Mouse (Mus musculus) midbrain, embryonic 12.5 days (tissue): ENCODE data around the gene Zdhhc1. TPM values are rescaled to one million over a fixed set of nuclear protein-coding genes. Genes with fewer than 3 reads are reported as not detected.

Experiments
- ATAC-seq: fragments of 200-750 bp; cut with Nextera tagmentation; 2 replicates; pipeline ENCODE4 v1.8.0; 2017; ENCODE audit warnings: low read depth, moderate TSS enrichment, moderate library complexity; ENCODE audit not compliant: low FRiP score
- H3K27ac ChIP-seq: fragments of 300-500 bp; sonication (generic); replicated peaks from 2 replicates; pipeline ENCODE4 v1.5.1; 2016; ENCODE audit warnings: mild to moderate bottlenecking
- H3K27me3 ChIP-seq: fragments of 300-500 bp; sonication (generic); 2 replicates; pipeline ENCODE4 v1.6.1; 2016; ENCODE audit warnings: mild to moderate bottlenecking
- H3K36me3 ChIP-seq: fragments of 300-500 bp; sonication (generic); 2 replicates; pipeline ENCODE4 v1.6.1; 2016
- H3K4me1 ChIP-seq: fragments of 300-500 bp; sonication (generic); 2 replicates; pipeline ENCODE4 v1.6.1; 2016
- H3K4me2 ChIP-seq: fragments of 300-500 bp; sonication (generic); replicated peaks from 2 replicates; pipeline ENCODE4 v1.6.1; 2016; ENCODE audit warnings: mild to moderate bottlenecking, moderate library complexity
- H3K4me3 ChIP-seq: fragments of 300-500 bp; sonication (generic); 2 replicates; pipeline ENCODE4 v1.5.1; 2016; ENCODE audit warnings: mild to moderate bottlenecking
- H3K9ac ChIP-seq: fragments of 300-500 bp; sonication (generic); replicated peaks from 2 replicates; pipeline ENCODE4 v1.6.1; 2016; ENCODE audit warnings: mild to moderate bottlenecking, moderate library complexity
- H3K9me3 ChIP-seq: fragments of 300-500 bp; sonication (generic); 2 replicates; pipeline ENCODE4 v1.6.1; 2016; ENCODE audit warnings: mild to moderate bottlenecking
- WGBS: fragments of 180-500 bp; shearing (Covaris S2); methylation state at CpG from one replicate; pipeline ENCODE4 v1.1.7; 2016; 5-methylcytosine and 5-hydroxymethylcytosine counted together
- polyA plus RNA-seq: library from polyadenylated mRNA; unstranded; fragments of >200 nt; fragmentation: Nextera tagmentation; extraction: Ambion mirVana; gene quantifications from 2 replicates; pipeline ENCODE4 v1.2.1, GENCODE M21; 2016

Gene Zdhhc1
- polyA plus RNA-seq, 1 experiment from 2014 or later: 30.9 TPM

GRCm38 (mm10) chr8:105431743-105432515 lies 64.8 kb downstream of the Zdhhc1 start:
- Histone ChIP-seq H3K4me1 (peaks cover 20% of the 10 kb centered on the region), H3K27ac (no peak overlapping the region), H3K36me3 (no peaks in the 10 kb centered on the region), H3K9ac (no peak overlapping the region), H3K9me3 (no peaks in the 10 kb centered on the region), H3K4me3 (no peak overlapping the region), H3K27me3 (no peaks in the 10 kb centered on the region), H3K4me2 (no peak overlapping the region)
- no peak for ATAC-seq
- WGBS: 56% methylated on average over 7 of the region's 7 CpGs

GRCm38 (mm10) chr8:105426878-105427277 lies 69.8 kb downstream of the Zdhhc1 start:
- Histone ChIP-seq H3K4me1 (peaks cover 4% of the 10 kb centered on the region; the same call in 1 of the 2 replicates), H3K36me3 (no peaks in the 10 kb centered on the region), H3K9me3 (no peaks in the 10 kb centered on the region), H3K27ac (no peak overlapping the region), H3K4me2 (no peak overlapping the region), H3K9ac (no peak overlapping the region), H3K27me3 (no peaks in the 10 kb centered on the region), H3K4me3 (no peak overlapping the region)
- WGBS: 81% methylated on average over 6 of the region's 6 CpGs
- ATAC-seq: no peak

Other genes with a start within 250 kb of the Zdhhc1 start
- 7.6 and 9.8 TPM in 2 replicates for gene B3gnt9, start 241.7 kb downstream of the Zdhhc1 start, polyA plus RNA-seq
- gene Tradd, start 232.3 kb downstream of the Zdhhc1 start, polyA plus RNA-seq: 11.0 and 14.6 TPM in 2 replicates
- 0.77 and 0.87 TPM in 2 replicates for gene Fbxl8, start 232.3 kb downstream of the Zdhhc1 start, polyA plus RNA-seq
- 0.14 TPM in 1 of 2 replicates, not detected in the other for gene Hsf4, start 227.1 kb downstream of the Zdhhc1 start, polyA plus RNA-seq
- 3.3 and 3.9 TPM in 2 replicates for gene Nol3, start 220.8 kb downstream of the Zdhhc1 start, polyA plus RNA-seq
- 54.8 and 59.8 TPM in 2 replicates for gene 4931428F04Rik, start 207.0 kb downstream of the Zdhhc1 start, polyA plus RNA-seq
- gene Exoc3l, start 200.8 kb downstream of the Zdhhc1 start, polyA plus RNA-seq: 12.0 and 12.8 TPM in 2 replicates
- gene E2f4, start 199.2 kb downstream of the Zdhhc1 start, polyA plus RNA-seq: 76.6 and 76.8 TPM in 2 replicates
- gene Elmo3, start 191.3 kb downstream of the Zdhhc1 start, polyA plus RNA-seq: 1.7 and 2.4 TPM in 2 replicates
- 1.2 and 1.3 TPM in 2 replicates for gene Lrrc29, start 170.6 kb downstream of the Zdhhc1 start, polyA plus RNA-seq
- gene Tmem208, start 170.5 kb downstream of the Zdhhc1 start, polyA plus RNA-seq: 93.7 and 96.8 TPM in 2 replicates
- 1.1 and 2.0 TPM in 2 replicates for gene Fhod1, start 148.9 kb downstream of the Zdhhc1 start, polyA plus RNA-seq
- 4.6 and 5.4 TPM in 2 replicates for gene Slc9a5, start 148.1 kb downstream of the Zdhhc1 start, polyA plus RNA-seq
- gene Plekhg4, start 123.6 kb downstream of the Zdhhc1 start, polyA plus RNA-seq: 0.68 and 0.92 TPM in 2 replicates
- not detected in 2 replicates for gene Kctd19, start 83.4 kb downstream of the Zdhhc1 start, polyA plus RNA-seq
- gene Lrrc36, start 83.3 kb downstream of the Zdhhc1 start, polyA plus RNA-seq: 3.4 and 3.6 TPM in 2 replicates
- gene Tppp3, start 25.4 kb downstream of the Zdhhc1 start, polyA plus RNA-seq: 86.8 and 94.2 TPM in 2 replicates
- gene Hsd11b2, start 21.9 kb upstream of the Zdhhc1 start, polyA plus RNA-seq: 20.1 and 23.5 TPM in 2 replicates
- 107 and 110 TPM in 2 replicates for gene Atp6v0d1, start 69.1 kb upstream of the Zdhhc1 start, polyA plus RNA-seq
- gene Ripor1, start 108.4 kb upstream of the Zdhhc1 start, polyA plus RNA-seq: 19.5 and 21.7 TPM in 2 replicates
- 157 TPM in 2 replicates for gene Ctcf, start 139.7 kb upstream of the Zdhhc1 start, polyA plus RNA-seq
- 1.3 TPM in 1 of 2 replicates, not detected in the other for gene Agrp, start 140.5 kb upstream of the Zdhhc1 start, polyA plus RNA-seq
- 8.7 and 9.0 TPM in 2 replicates for gene Carmil2, start 189.4 kb upstream of the Zdhhc1 start, polyA plus RNA-seq
- gene Acd, start 204.2 kb upstream of the Zdhhc1 start, polyA plus RNA-seq: 82.8 and 89.5 TPM in 2 replicates
- 31.7 and 32.7 TPM in 2 replicates for gene Pard6a, start 204.2 kb upstream of the Zdhhc1 start, polyA plus RNA-seq
- gene 4933405L10Rik, start 210.8 kb upstream of the Zdhhc1 start, polyA plus RNA-seq: 0.27 TPM in 1 of 2 replicates, not detected in the other
- gene Enkd1, start 211.3 kb upstream of the Zdhhc1 start, polyA plus RNA-seq: 28.6 and 32.6 TPM in 2 replicates